Mouse (Mus musculus) spleen, adult 2 months (tissue): Measurements from ENCODE around the gene Gorab. TPM values are rescaled to one million over a fixed set of nuclear protein-coding genes. Genes with fewer than 3 reads are reported as not detected.

Experiments used
- DNase-seq, 2 experiments: peaks; one replicate each; pipeline versions ENCODE4 v3.0.0 to v3.0.0-alpha.2; 2012 to 2021; ENCODE audit warnings: low spot score in 2 of 2, low read depth in 1 of 2
- H3K27ac ChIP-seq: fragments of 200-500 bp; 2 replicates; pipeline ENCODE4 v1.5.1; 2012; ENCODE audit warnings: low read length, inconsistent platforms; ENCODE audit not compliant: insufficient read depth
- H3K27me3 ChIP-seq: fragments of 200-500 bp; 2 replicates; pipeline ENCODE4 v1.6.1; 2012; ENCODE audit warnings: mild to moderate bottlenecking, moderate library complexity, low read length, inconsistent platforms; ENCODE audit not compliant: control insufficient read depth, insufficient read depth
- H3K36me3 ChIP-seq: fragments of 200-500 bp; 2 replicates; pipeline ENCODE4 v1.6.1; 2012; ENCODE audit warnings: mild to moderate bottlenecking, low read length, inconsistent platforms; ENCODE audit not compliant: control insufficient read depth, insufficient read depth
- H3K4me1 ChIP-seq: fragments of 200-500 bp; 2 replicates; pipeline ENCODE4 v1.6.1; 2011; ENCODE audit warnings: inconsistent platforms; ENCODE audit not compliant: control insufficient read depth, insufficient read depth, insufficient read length
- H3K4me3 ChIP-seq: fragments of 200-500 bp; 2 replicates; pipeline ENCODE4 v1.5.1; 2011; ENCODE audit warnings: mild to moderate bottlenecking, inconsistent platforms; ENCODE audit not compliant: insufficient read depth, insufficient read length; ENCODE audit errors: extremely low read depth
- CTCF ChIP-seq: fragments of 200-500 bp; IDR thresholded peaks from 2 replicates; pipeline ENCODE4 v1.5.1; 2011; ENCODE audit warnings: mild to moderate bottlenecking, inconsistent platforms; ENCODE audit not compliant: insufficient read depth, insufficient read length, insufficient replicate concordance; ENCODE audit errors: extremely low read depth
- POLR2A ChIP-seq: fragments of 200-500 bp; IDR thresholded peaks from 2 replicates; pipeline ENCODE4 v1.6.1; 2011; ENCODE audit warnings: low read depth, low read length, inconsistent platforms
- WGBS: fragments of 180-500 bp; shearing (Covaris S2); methylation state at CpG from one replicate; pipeline ENCODE4 v1.1.7; 2018; 5-methylcytosine and 5-hydroxymethylcytosine counted together
- polyA plus RNA-seq: library from polyadenylated mRNA; depleted of rRNA; stranded (reverse); fragments of >200 nt; gene quantifications from 2 replicates; pipeline ENCODE4 v1.2.3, GENCODE M21; 2012

Gene Gorab
- polyA plus RNA-seq, 1 experiment = 0.76 TPM

GRCm38 (mm10) chr1:163391321-163391720 lies 12.1 kb downstream of the Gorab start:
- 92% methylated on average over 6 of the region's 6 CpGs for WGBS
- no peak overlapping the region for H3K27ac ChIP-seq
- no peaks in the 10 kb centered on the region for H3K27me3 ChIP-seq
- no peaks in the 10 kb centered on the region for H3K4me1 ChIP-seq
- TF ChIP-seq POLR2A (no peak), CTCF (no peak)
- peaks cover 28% of the 10 kb centered on the region for H3K36me3 ChIP-seq
- no peak overlapping the region for H3K4me3 ChIP-seq
- no peak for DNase-seq

GRCm38 (mm10) chr1:163390044-163390443 lies 13.4 kb downstream of the Gorab start:
- no peak for TF ChIP-seq POLR2A
- Histone ChIP-seq H3K36me3 (peaks cover 32% of the 10 kb centered on the region), H3K4me1 (no peaks in the 10 kb centered on the region), H3K4me3 (no peak overlapping the region), H3K27ac (no peak overlapping the region), H3K27me3 (no peaks in the 10 kb centered on the region)
- DNase-seq = no peak
- WGBS = 79% methylated on average over 4 of the region's 4 CpGs

- TF ChIP-seq CTCF (no peak), POLR2A (no peak)
- 93% methylated on average over 9 of the region's 9 CpGs for WGBS
Observed at GRCm38 (mm10) chr1:163386196-163386595, 17.3 kb downstream of the Gorab start.

GRCm38 (mm10) chr1:163383442-163384027 lies 19.9 kb downstream of the Gorab start:
- Histone ChIP-seq H3K4me3 (no peak overlapping the region), H3K36me3 (peaks cover 17% of the 10 kb centered on the region), H3K4me1 (no peaks in the 10 kb centered on the region), H3K27ac (no peak overlapping the region; the same call in 1 of the 2 replicates), H3K27me3 (no peaks in the 10 kb centered on the region)
- TF ChIP-seq POLR2A (no peak), CTCF (no peak)
- DNase-seq = no peak
- WGBS = 34% methylated on average over 5 of the region's 5 CpGs

More at GRCm38 (mm10) chr1:163386196-163386595, 17.3 kb downstream of the Gorab start:
- H3K4me3 ChIP-seq = no peak overlapping the region
- H3K4me1 ChIP-seq = no peaks in the 10 kb centered on the region
- H3K27ac ChIP-seq = no peak overlapping the region
- H3K27me3 ChIP-seq = no peaks in the 10 kb centered on the region
- peaks cover 17% of the 10 kb centered on the region for H3K36me3 ChIP-seq
- DNase-seq = no peak

- Histone ChIP-seq H3K4me3 (no peak overlapping the region), H3K36me3 (peaks cover 13% of the 10 kb centered on the region), H3K27me3 (no peaks in the 10 kb centered on the region), H3K27ac (no peak overlapping the region), H3K4me1 (no peaks in the 10 kb centered on the region)
- TF ChIP-seq CTCF = no peak
- no peak for DNase-seq
- 91% methylated on average over 10 of the region's 10 CpGs for WGBS
Observed at GRCm38 (mm10) chr1:163382048-163382719, 21.3 kb downstream of the Gorab start.

- WGBS = 90% methylated on average over 1 of the region's 1 CpGs
- Histone ChIP-seq H3K36me3 (peaks cover under 1% of the 10 kb centered on the region), H3K4me3 (no peak overlapping the region), H3K27me3 (no peaks in the 10 kb centered on the region), H3K27ac (no peak overlapping the region), H3K4me1 (no peaks in the 10 kb centered on the region)
- TF ChIP-seq POLR2A (no peak), CTCF (no peak)
- DNase-seq = no peak
Observed at GRCm38 (mm10) chr1:163380591-163380990, 22.9 kb downstream of the Gorab start.

DNA sequence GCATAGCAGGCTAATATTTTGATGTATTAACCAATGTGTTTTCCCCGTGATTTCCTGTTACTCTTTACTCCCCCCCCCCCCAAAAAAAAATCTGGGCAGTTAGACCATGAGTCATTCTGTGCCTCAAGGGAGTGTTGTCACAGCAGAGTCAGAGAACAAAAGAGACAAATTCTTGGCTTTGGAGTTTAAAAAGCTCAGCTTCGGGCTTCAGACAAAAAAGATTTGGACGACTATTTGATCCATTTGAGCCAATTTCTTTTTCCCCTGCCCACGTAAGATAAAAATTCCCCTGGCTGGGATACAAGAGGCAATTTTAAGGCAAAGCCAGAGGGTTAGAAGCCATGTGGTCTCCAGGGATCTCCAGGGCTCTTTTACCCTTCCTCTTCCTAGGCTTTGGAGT lies 23.4 kb downstream of the Gorab start:
- no peaks in the 10 kb centered on the region for H3K27me3 ChIP-seq
- no peak overlapping the region for H3K27ac ChIP-seq
- H3K4me1 ChIP-seq = no peaks in the 10 kb centered on the region
- DNase-seq = no peak
- no peaks in the 10 kb centered on the region; the same call in 1 of the 2 replicates for H3K36me3 ChIP-seq
- TF ChIP-seq POLR2A (no peak), CTCF (no peak)
- no peak overlapping the region for H3K4me3 ChIP-seq
- 76% methylated on average over 4 of the region's 4 CpGs for WGBS
